In the genomic region with DNA sequence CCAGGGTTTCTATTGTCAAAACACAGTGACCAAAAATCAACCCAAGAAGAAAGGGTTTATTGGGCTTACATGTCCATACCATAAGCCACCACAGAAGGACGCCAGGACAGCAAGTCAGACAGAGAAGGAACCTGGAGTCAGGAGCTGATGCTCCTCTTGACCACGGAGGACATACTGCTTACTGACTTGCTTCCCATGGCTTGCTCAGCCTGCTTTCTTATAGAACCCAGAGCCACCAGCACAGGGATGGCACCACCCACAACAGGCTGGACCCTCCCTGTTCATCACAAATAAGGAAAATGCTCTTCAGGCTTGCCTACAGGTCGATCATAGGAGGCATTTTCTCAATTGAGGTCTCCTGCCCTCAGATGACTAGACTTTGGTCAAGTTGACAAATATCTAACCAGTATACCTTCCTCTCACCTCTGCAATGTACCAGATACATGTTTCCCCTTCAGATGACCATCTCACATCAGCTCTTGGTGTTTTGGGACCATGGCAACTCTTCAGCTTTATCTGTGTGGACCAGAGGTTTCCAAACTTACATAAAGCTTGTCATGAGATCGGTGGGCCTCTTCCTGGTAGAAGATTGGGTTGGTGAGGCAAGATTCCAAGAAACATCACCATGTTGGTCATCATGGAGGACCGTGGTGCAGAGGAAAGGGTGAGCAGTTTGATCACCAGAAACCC, we compare ENCODE assay signal across 14 mouse cellular contexts.
"Had no signal": no experiment of that assay in that cellular context is flagged by ENCODE, and none has a peak within 500 bp of the region (broad histone marks: within the 10 kb centered on the region; RNA-seq: fewer than 3 reads in every experiment).

No protein-coding gene starts in this region.

- H3K4me1 ChIP-seq: midbrain, embryonic 15.5 days had no signal

- H3K9ac ChIP-seq: limb, embryonic 13.5 days; lung, embryonic 15.5 days; midbrain, embryonic 15.5 days; neural tube, embryonic 12.5 days; neural tube, embryonic 15.5 days had no signal

- H3K27ac ChIP-seq: limb, embryonic 13.5 days; midbrain, embryonic 10.5 days; midbrain, embryonic 15.5 days; neural tube, embryonic 12.5 days; neural tube, embryonic 15.5 days; stomach, postnatal 0 days had no signal

- H3K9me3 ChIP-seq: limb, embryonic 10.5 days; limb, embryonic 13.5 days; lung, embryonic 15.5 days; megakaryocyte, embryonic 14.5 days; midbrain, embryonic 10.5 days; midbrain, embryonic 15.5 days; neural tube, embryonic 12.5 days; neural tube, embryonic 15.5 days had no signal

- H3K27me3 ChIP-seq: limb, embryonic 13.5 days; lung, embryonic 15.5 days; midbrain, embryonic 15.5 days; neural tube, embryonic 12.5 days; neural tube, embryonic 15.5 days had no signal

- H3K4me2 ChIP-seq: limb, embryonic 13.5 days; lung, embryonic 15.5 days; midbrain, embryonic 15.5 days; neural tube, embryonic 12.5 days; neural tube, embryonic 15.5 days had no signal

- DNase-seq: lung, postnatal 36 days; right cerebral cortex, adult 18-20 months; right cerebral cortex, postnatal 14 days; right cerebral cortex, postnatal 4 days; thymus, postnatal 25 days had no signal

- ATAC-seq: midbrain, embryonic 15.5 days had no signal

- H3K36me3 ChIP-seq: limb, embryonic 10.5 days; limb, embryonic 13.5 days; lung, embryonic 15.5 days; midbrain, embryonic 10.5 days; midbrain, embryonic 15.5 days; neural tube, embryonic 12.5 days; neural tube, embryonic 15.5 days had no signal

- H3K4me3 ChIP-seq: limb, embryonic 10.5 days; limb, embryonic 13.5 days; lung, embryonic 15.5 days; megakaryocyte, embryonic 14.5 days; midbrain, embryonic 10.5 days; midbrain, embryonic 15.5 days; neural tube, embryonic 12.5 days; neural tube, embryonic 15.5 days had no signal
